Mouse (Mus musculus) liver, embryonic 14.5 days (tissue): Measurements from ENCODE around the gene Tbc1d10c.
A peak's percentile ranks its signal among the peaks of the same experiment; 100 is the strongest.
"Not testable (repeated sequence)": the region's sequence is repeated elsewhere in the genome, so short reads cannot be mapped to it uniquely, and the experiment has no call there.

Experiments
- CTCF ChIP-seq: IDR thresholded peaks from 2 replicates; pipeline ENCODE4 v1.5.1; 2016; ENCODE audit warnings: antibody characterized with exemption, low read depth, control low read depth
- EP300 ChIP-seq: IDR thresholded peaks from 2 replicates; pipeline ENCODE4 v1.6.1; 2016; ENCODE audit warnings: antibody characterized with exemption, low read depth

GRCm38 (mm10) chr19:4135963-4136345 lies 55.1 kb downstream of the Tbc1d10c start:
- TF ChIP-seq CTCF, result peak; percentile 84
- TF ChIP-seq EP300, result not testable (repeated sequence)
